Mouse (Mus musculus): Measurements from ENCODE around the gene Sel1l. TPM values are rescaled to one million over a fixed set of nuclear protein-coding genes. Genes with fewer than 3 reads are reported as not detected.

Gene Sel1l
- total RNA-seq, 2 experiments from 2014 or later, result 130 to 147 TPM

Small RNA genes lying within 50 kb of the gene (microRNA-seq; reads per million reads assigned to microRNA genes)
- gene Gm22015, result 0 reads per million in 2 experiments

Other genes with a start within 250 kb of the Sel1l start
- gene Ston2, start 60.8 kb downstream of the Sel1l start, total RNA-seq (2021), result 10 to 100 TPM; 16.7 to 17.6 TPM